Comparison of ENCODE assay signal across 27 mouse cellular contexts in the genomic region with DNA sequence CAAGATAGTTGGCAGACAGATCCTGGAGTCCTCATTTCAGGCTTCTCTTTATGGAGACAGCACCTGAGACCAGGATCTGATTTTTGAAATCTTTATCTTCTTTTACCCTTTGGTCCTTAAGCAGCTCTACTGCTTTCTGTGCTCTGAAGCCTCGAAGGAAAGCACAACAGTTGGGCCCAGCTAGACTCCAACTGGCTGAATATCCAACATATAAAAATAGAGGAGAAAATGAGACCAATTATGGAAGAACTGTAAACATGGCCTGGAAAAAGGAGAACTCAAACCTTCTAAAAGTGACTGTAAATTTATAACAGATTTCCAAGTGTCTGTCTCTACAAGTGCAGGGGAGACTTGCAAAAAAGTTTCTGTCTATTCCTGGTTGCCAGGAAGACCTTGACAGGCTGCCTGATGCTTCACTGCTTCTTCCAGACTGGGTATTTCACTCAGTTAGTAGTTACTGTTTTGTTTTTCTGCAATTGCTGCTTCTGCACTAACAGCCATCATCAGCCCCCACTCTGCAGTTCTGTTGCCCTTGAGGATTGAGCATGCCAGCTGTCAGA.
DNase-seq lines count a peak whose midpoint lies in the region; ATAC-seq and TF ChIP-seq lines count a peak whose summit lies in the region.
"Had no signal": no experiment of that assay in that cellular context is flagged by ENCODE, and none has a peak within 500 bp of the region (broad histone marks: within the 10 kb centered on the region; RNA-seq: fewer than 3 reads in every experiment).

No protein-coding gene starts in this region.

- H3K9ac ChIP-seq in forebrain, postnatal 0 days = no peak overlapping the region
- H3K9ac ChIP-seq in forebrain, embryonic 16.5 days (replicated peaks; ENCODE audit: low read depth, low read length) = no peak overlapping the region
- H3K9ac ChIP-seq: embryonic facial prominence, embryonic 13.5 days; forebrain, embryonic 13.5 days; heart, embryonic 13.5 days; hindbrain, embryonic 12.5 days; hindbrain, embryonic 15.5 days had no signal

- H3K36me3 ChIP-seq in forebrain, postnatal 0 days (ENCODE audit: insufficient read depth) = no peaks in the 10 kb centered on the region
- H3K36me3 ChIP-seq in forebrain, embryonic 16.5 days (ENCODE audit: control insufficient read depth, insufficient read depth) = no peaks in the 10 kb centered on the region
- H3K36me3 ChIP-seq: embryonic facial prominence, embryonic 13.5 days; forebrain, embryonic 10.5 days; heart, embryonic 10.5 days; heart, embryonic 13.5 days; hindbrain, embryonic 12.5 days; hindbrain, embryonic 15.5 days had no signal

- ATAC-seq in forebrain, postnatal 0 days = peak; percentile 76
- ATAC-seq in forebrain, embryonic 16.5 days = no peak
- ATAC-seq: CD4-positive, CD25-positive, alpha-beta regulatory T cell, adult 4 months; forebrain, embryonic 13.5 days; intestine, postnatal 0 days had no signal

- WGBS in forebrain, postnatal 0 days = 51% methylated on average over 1 of the region's 1 CpGs
- 58% methylated on average over 1 of the region's 1 CpGs for WGBS in forebrain, embryonic 16.5 days

- no peaks in the 10 kb centered on the region for H3K9me3 ChIP-seq in forebrain, postnatal 0 days (ENCODE audit: low read length)
- H3K9me3 ChIP-seq in forebrain, embryonic 16.5 days (ENCODE audit: control insufficient read depth, low read length) = no peaks in the 10 kb centered on the region
- H3K9me3 ChIP-seq: embryonic facial prominence, embryonic 13.5 days; forebrain, embryonic 10.5 days; forebrain, embryonic 13.5 days; heart, embryonic 10.5 days; heart, embryonic 13.5 days; hindbrain, embryonic 12.5 days; hindbrain, embryonic 15.5 days had no signal

- H3K4me3 ChIP-seq in forebrain, postnatal 0 days (ENCODE audit: low read depth, low read length) = no peak overlapping the region
- H3K4me3 ChIP-seq in forebrain, embryonic 16.5 days (replicated peaks; ENCODE audit: low read length) = no peak overlapping the region
- H3K4me3 ChIP-seq: embryonic facial prominence, embryonic 13.5 days; forebrain, embryonic 10.5 days; forebrain, embryonic 13.5 days; heart, adult 2 months; heart, embryonic 10.5 days; heart, embryonic 13.5 days; hindbrain, embryonic 12.5 days; hindbrain, embryonic 15.5 days had no signal

- no peak overlapping the region for H3K4me2 ChIP-seq in forebrain, postnatal 0 days (ENCODE audit: low read depth)
- H3K4me2 ChIP-seq in forebrain, embryonic 16.5 days (ENCODE audit: low read length) = no peak overlapping the region
- H3K4me2 ChIP-seq: embryonic facial prominence, embryonic 13.5 days; forebrain, embryonic 13.5 days; heart, embryonic 13.5 days; hindbrain, embryonic 12.5 days; hindbrain, embryonic 15.5 days had no signal

- DNase-seq in forebrain, postnatal 0 days = peak; percentile 33
- peak; percentile 5 for DNase-seq in left cerebral cortex, adult 11 months (ENCODE audit: low spot score)
- no peak for DNase-seq in left cerebral cortex, postnatal 4 days
- peak; percentile 21 to 33 for DNase-seq in right cerebral cortex, postnatal 10 days (ENCODE audit: low spot score in 2 of 2)
- DNase-seq in right cerebral cortex, postnatal 25 days = no peak
- DNase-seq in telencephalon, adult 2 months (ENCODE audit: low read depth, low spot score) = peak; percentile 54
- DNase-seq in cerebellum, postnatal 10 days = no peak
- DNase-seq: adrenal gland, adult 2 months; adrenal gland, postnatal 14 days; cerebellum, adult 11-12 months; cerebellum, adult 8-10 months; cerebellum, postnatal 25 days; gastrocnemius, postnatal 10 days; gastrocnemius, postnatal 36 days; heart, adult 2 months; heart, postnatal 14 days; heart, postnatal 4 days had no signal

- H3K4me1 ChIP-seq in forebrain, postnatal 0 days (ENCODE audit: insufficient read depth) = no peaks in the 10 kb centered on the region
- H3K4me1 ChIP-seq in forebrain, embryonic 16.5 days (replicated peaks; ENCODE audit: control insufficient read depth, insufficient read depth, low read length) = no peaks in the 10 kb centered on the region
- H3K4me1 ChIP-seq: embryonic facial prominence, embryonic 13.5 days; forebrain, embryonic 10.5 days; forebrain, embryonic 13.5 days; heart, embryonic 10.5 days; heart, embryonic 13.5 days; hindbrain, embryonic 12.5 days; hindbrain, embryonic 15.5 days had no signal

- no peaks in the 10 kb centered on the region for H3K27me3 ChIP-seq in forebrain, postnatal 0 days (ENCODE audit: insufficient read depth, low read length)
- no peaks in the 10 kb centered on the region for H3K27me3 ChIP-seq in forebrain, embryonic 16.5 days (replicated peaks; ENCODE audit: control insufficient read depth, insufficient read depth, low read length)
- H3K27me3 ChIP-seq: embryonic facial prominence, embryonic 13.5 days; forebrain, embryonic 13.5 days; heart, embryonic 13.5 days; hindbrain, embryonic 12.5 days; hindbrain, embryonic 15.5 days had no signal

- intact Hi-C loops in left cerebral cortex, postnatal 4 days (cut with DNase I) = no loop called here

- no peak for TF ChIP-seq CTCF in forebrain, postnatal 0 days (IDR thresholded peaks at IDR 0.05; ENCODE audit: low read depth)

- H3K27ac ChIP-seq in forebrain, postnatal 0 days (ENCODE audit: low read depth, low read length) = no peak overlapping the region
- H3K27ac ChIP-seq in forebrain, embryonic 16.5 days (ENCODE audit: low read length) = no peak overlapping the region
- H3K27ac ChIP-seq: embryonic facial prominence, embryonic 13.5 days; forebrain, embryonic 10.5 days; forebrain, embryonic 13.5 days; heart, adult 2 months; heart, embryonic 10.5 days; heart, embryonic 13.5 days; hindbrain, embryonic 12.5 days; hindbrain, embryonic 15.5 days had no signal

Comparison
In these comparisons a context has a peak if more than half of its experiments do, and no peak if none do; other contexts are left out.
1. DNase-seq: peak in forebrain, postnatal 0 days (single experiment), left cerebral cortex, adult 11 months (single experiment), right cerebral cortex, postnatal 10 days (2 of 2) and telencephalon, adult 2 months (single experiment); none in left cerebral cortex, postnatal 4 days (single experiment), right cerebral cortex, postnatal 25 days (single experiment) and cerebellum, postnatal 10 days (0 of 2).